Mouse (Mus musculus) neural tube, embryonic 15.5 days (tissue): Measurements from ENCODE around the gene Sucnr1. TPM values are rescaled to one million over a fixed set of nuclear protein-coding genes. Genes with fewer than 3 reads are reported as not detected.

Source experiments
- ATAC-seq: fragments of 200-750 bp; cut with Nextera tagmentation; 2 replicates; pipeline ENCODE4 v1.8.0; 2017; ENCODE audit warnings: mild to moderate bottlenecking, moderate TSS enrichment, moderate library complexity; ENCODE audit not compliant: low FRiP score
- H3K27ac ChIP-seq: fragments of 300-500 bp; sonication (generic); replicated peaks from 2 replicates; pipeline ENCODE4 v1.5.1; 2015; ENCODE audit warnings: mild to moderate bottlenecking, inconsistent platforms
- H3K27me3 ChIP-seq: fragments of 300-500 bp; sonication (generic); replicated peaks from 2 replicates; pipeline ENCODE4 v1.6.1; 2015; ENCODE audit warnings: inconsistent platforms
- H3K36me3 ChIP-seq: fragments of 300-500 bp; sonication (generic); 2 replicates; pipeline ENCODE4 v1.6.1; 2015; ENCODE audit warnings: inconsistent platforms
- H3K4me1 ChIP-seq: fragments of 300-500 bp; sonication (generic); 2 replicates; pipeline ENCODE4 v1.6.1; 2015; ENCODE audit warnings: inconsistent platforms
- H3K4me2 ChIP-seq: fragments of 300-500 bp; sonication (generic); 2 replicates; pipeline ENCODE4 v1.6.1; 2015; ENCODE audit warnings: inconsistent platforms, mild to moderate bottlenecking, moderate library complexity
- H3K4me3 ChIP-seq: fragments of 300-500 bp; sonication (generic); replicated peaks from 2 replicates; pipeline ENCODE4 v1.5.1; 2015; ENCODE audit warnings: mild to moderate bottlenecking, inconsistent platforms
- H3K9ac ChIP-seq: fragments of 300-500 bp; sonication (generic); replicated peaks from 2 replicates; pipeline ENCODE4 v1.6.1; 2015; ENCODE audit warnings: mild to moderate bottlenecking, inconsistent platforms
- H3K9me3 ChIP-seq: fragments of 300-500 bp; sonication (generic); replicated peaks from 2 replicates; pipeline ENCODE4 v1.6.1; 2016; ENCODE audit warnings: inconsistent platforms
- WGBS: fragments of 180-500 bp; shearing (Covaris S2); methylation state at CpG from one replicate; pipeline ENCODE4 v1.1.7; 2015; ENCODE audit warnings: mixed read lengths; 5-methylcytosine and 5-hydroxymethylcytosine counted together
- polyA plus RNA-seq: library from polyadenylated mRNA; unstranded; fragments of >200 nt; fragmentation: Nextera tagmentation; extraction: Ambion mirVana; gene quantifications from 2 replicates; pipeline ENCODE4 v1.2.1, GENCODE M21; 2015

Gene Sucnr1
- not detected in 2 replicates for polyA plus RNA-seq

DNA sequence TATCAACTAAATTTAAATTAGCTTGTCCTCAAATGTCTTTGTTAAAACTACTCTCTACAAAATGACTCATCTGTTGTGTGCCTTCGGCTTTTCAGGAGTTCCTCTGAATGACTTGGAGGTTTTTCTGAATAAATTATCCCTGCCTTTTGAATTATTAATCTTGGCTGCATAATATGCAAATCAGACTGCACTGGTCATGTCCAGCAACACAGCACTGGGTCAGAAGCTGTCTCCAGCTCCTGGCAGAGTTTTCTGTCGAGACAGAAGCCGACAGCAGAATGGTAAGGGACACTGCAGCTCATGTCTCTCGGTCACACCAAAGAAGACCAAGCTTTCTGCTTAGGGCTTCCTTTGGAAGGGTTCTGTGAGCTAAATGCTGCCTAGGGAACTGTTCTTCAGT is at the start of gene Sucnr1:
TSS of gene Sucnr1 (plus strand) at position 222 of the 400 bp plus-strand sequence.
- ATAC-seq, result no peak
- no peaks in the 10 kb centered on the region for H3K4me1 ChIP-seq
- H3K27ac ChIP-seq, result no peak within 1 kb of the TSS
- H3K4me3 ChIP-seq, result no peak within 1 kb of the TSS
- 41% methylated on average over 4 of the region's 4 CpGs for WGBS
- H3K9me3 ChIP-seq, result no peaks in the 10 kb centered on the region
- no peaks in the 10 kb centered on the region for H3K36me3 ChIP-seq
- H3K27me3 ChIP-seq, result no peaks in the 10 kb centered on the region
- H3K4me2 ChIP-seq, result no peak within 1 kb of the TSS
- H3K9ac ChIP-seq, result no peak within 1 kb of the TSS

DNA sequence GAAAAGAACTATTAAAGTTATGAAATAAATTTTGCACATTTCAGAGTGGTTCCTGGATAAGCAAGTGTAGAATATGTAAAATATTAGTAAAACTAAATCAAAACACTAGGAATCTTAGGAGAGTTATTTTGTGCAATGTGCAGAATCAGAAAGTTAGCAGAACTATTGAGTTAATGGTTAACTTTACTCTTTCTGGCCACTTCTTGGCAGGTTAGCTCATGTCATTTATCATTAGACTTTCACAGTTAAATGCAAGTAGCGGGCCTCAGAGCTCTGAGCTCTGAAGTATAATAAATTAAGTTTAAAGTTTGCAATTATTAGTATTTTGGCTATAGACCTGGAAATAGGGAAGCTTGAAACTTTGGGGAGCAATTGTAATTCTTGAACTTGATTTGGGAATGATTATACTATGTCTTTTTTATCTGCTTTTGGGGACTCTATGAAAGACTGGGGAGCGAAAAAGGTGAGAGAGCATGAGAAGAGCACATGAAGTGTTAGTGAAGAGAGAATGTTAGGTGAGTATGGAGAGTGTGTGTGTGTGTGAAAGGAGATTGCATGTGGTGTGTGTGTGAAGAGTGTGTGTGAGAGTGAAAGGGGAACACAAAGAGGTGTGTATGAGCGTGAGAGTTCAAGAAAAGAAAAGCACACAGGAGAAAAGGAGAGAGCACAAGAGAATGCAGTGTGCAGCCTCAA is 35.3 kb upstream of the Sucnr1 start:
- Histone ChIP-seq H3K4me3 (no peak overlapping the region), H3K4me1 (no peaks in the 10 kb centered on the region), H3K27ac (no peak overlapping the region), H3K36me3 (no peaks in the 10 kb centered on the region), H3K9ac (no peak overlapping the region), H3K27me3 (no peaks in the 10 kb centered on the region), H3K9me3 (no peaks in the 10 kb centered on the region), H3K4me2 (no peak overlapping the region)
- WGBS, result 76% methylated on average over 3 of the region's 3 CpGs
- no peak for ATAC-seq

GRCm38 (mm10) chr3:60053231-60053927 is 28.3 kb upstream of the Sucnr1 start:
- no peak overlapping the region for H3K4me3 ChIP-seq
- H3K27ac ChIP-seq, result no peak overlapping the region
- no peaks in the 10 kb centered on the region for H3K27me3 ChIP-seq
- 85% methylated on average over 3 of the region's 3 CpGs for WGBS
- H3K4me2 ChIP-seq, result no peak overlapping the region
- ATAC-seq, result no peak
- H3K36me3 ChIP-seq, result no peaks in the 10 kb centered on the region
- no peaks in the 10 kb centered on the region for H3K9me3 ChIP-seq
- no peak overlapping the region for H3K9ac ChIP-seq
- no peaks in the 10 kb centered on the region for H3K4me1 ChIP-seq

DNA sequence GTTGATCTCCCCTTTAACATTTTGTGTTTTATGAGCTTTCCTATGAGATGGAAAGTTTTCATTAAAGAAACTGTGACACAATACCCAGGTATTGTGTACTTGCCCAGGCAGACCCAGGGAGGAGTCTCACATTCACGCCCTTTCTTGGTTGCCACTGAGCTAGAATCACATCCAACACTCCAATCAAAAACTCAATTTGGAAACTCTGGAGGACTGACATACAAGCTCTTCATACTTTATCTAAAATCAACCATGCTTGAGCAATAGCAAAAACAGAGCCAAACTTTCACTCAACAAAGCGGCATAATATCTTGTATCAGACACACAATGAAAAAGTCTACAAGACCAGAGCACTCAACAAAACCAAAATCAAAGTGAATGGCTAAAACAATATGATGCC is 27.7 kb upstream of the Sucnr1 start:
- Histone ChIP-seq H3K4me2 (no peak overlapping the region), H3K9me3 (no peaks in the 10 kb centered on the region), H3K4me3 (no peak overlapping the region), H3K27me3 (no peaks in the 10 kb centered on the region), H3K4me1 (no peaks in the 10 kb centered on the region), H3K27ac (no peak overlapping the region), H3K9ac (no peak overlapping the region), H3K36me3 (no peaks in the 10 kb centered on the region)
- WGBS, result 97% methylated on average over 2 of the region's 2 CpGs
- no peak for ATAC-seq

DNA sequence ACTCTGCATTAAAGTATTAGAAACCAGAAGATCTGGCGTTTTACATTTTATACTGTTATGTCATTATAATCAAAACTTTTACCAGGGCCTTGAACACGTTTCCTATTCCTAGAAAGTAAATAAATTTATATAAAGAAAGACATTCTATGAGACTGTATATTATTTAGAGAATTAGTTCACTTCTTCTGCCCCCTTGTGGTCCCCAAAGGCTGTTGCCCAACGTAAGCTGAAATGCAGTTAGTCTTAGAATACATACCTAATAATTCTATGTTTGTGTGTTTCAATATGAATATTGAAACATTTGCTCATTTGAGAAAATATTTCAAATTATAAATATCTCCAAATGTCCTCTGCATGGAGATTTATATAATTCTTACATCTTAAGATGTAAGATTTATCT is 25.2 kb upstream of the Sucnr1 start:
- no peak overlapping the region for H3K9ac ChIP-seq
- no peak for ATAC-seq
- no peak overlapping the region for H3K4me3 ChIP-seq
- H3K9me3 ChIP-seq, result no peaks in the 10 kb centered on the region
- H3K27me3 ChIP-seq, result no peaks in the 10 kb centered on the region
- H3K4me2 ChIP-seq, result no peak overlapping the region
- H3K27ac ChIP-seq, result no peak overlapping the region
- H3K36me3 ChIP-seq, result no peaks in the 10 kb centered on the region
- no peaks in the 10 kb centered on the region for H3K4me1 ChIP-seq
- WGBS, result 33% methylated on average over 3 of the region's 3 CpGs

DNA sequence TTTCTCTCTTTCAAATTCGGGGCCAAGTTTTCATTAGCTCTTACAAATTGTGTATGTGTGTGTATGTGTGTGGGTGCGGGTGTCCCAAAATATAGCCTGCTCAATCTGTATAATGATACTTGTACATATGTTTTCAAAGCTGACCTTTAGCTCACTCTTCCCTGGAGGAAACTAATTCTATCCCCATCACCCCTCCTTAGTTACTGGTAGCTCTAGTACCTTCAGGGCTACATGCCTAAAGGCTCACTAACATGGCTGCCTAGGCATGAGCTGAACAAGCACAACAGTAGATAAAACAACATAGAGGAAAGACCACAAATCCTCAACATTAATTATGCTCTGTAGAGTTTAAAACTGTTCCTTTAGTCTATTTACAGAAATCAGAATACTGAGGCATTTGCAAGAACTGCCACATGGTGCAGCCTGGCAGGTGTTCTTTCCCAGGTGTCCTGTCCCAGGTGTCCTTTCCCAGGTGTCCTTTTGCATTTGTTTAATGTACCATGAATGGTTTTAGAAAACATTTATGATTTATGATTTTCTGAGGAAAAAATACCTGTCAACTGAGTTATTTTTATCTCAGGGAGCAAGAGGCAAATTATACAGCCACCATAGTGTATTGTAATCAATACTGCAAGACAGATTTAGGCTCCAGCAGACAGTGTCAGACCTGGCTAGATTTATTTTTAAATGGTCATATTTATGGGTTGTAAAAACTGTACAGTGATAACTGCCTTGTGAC is 24.4 kb upstream of the Sucnr1 start:
- ATAC-seq, result no peak
- no peaks in the 10 kb centered on the region for H3K27me3 ChIP-seq
- H3K4me3 ChIP-seq, result no peak overlapping the region
- H3K9me3 ChIP-seq, result no peaks in the 10 kb centered on the region
- no peak overlapping the region for H3K4me2 ChIP-seq
- no peak overlapping the region for H3K9ac ChIP-seq
- no peaks in the 10 kb centered on the region for H3K36me3 ChIP-seq
- 88% methylated on average over 2 of the region's 2 CpGs for WGBS
- H3K4me1 ChIP-seq, result no peaks in the 10 kb centered on the region
- no peak overlapping the region for H3K27ac ChIP-seq

GRCm38 (mm10) chr3:60057809-60058082 is 23.9 kb upstream of the Sucnr1 start:
- Histone ChIP-seq H3K36me3 (no peaks in the 10 kb centered on the region), H3K4me1 (no peaks in the 10 kb centered on the region), H3K4me2 (no peak overlapping the region), H3K9ac (no peak overlapping the region), H3K27me3 (no peaks in the 10 kb centered on the region), H3K9me3 (no peaks in the 10 kb centered on the region), H3K4me3 (no peak overlapping the region), H3K27ac (no peak overlapping the region)
- 72% methylated on average over 1 of the region's 1 CpGs for WGBS
- no peak for ATAC-seq

GRCm38 (mm10) chr3:60078883-60079415 is 2.7 kb upstream of the Sucnr1 start:
- 80% methylated on average over 1 of the region's 1 CpGs for WGBS
- Histone ChIP-seq H3K36me3 (no peaks in the 10 kb centered on the region), H3K27ac (no peak overlapping the region), H3K4me2 (no peak overlapping the region), H3K9ac (no peak overlapping the region), H3K4me1 (no peaks in the 10 kb centered on the region), H3K4me3 (no peak overlapping the region), H3K9me3 (no peaks in the 10 kb centered on the region), H3K27me3 (no peaks in the 10 kb centered on the region)
- no peak for ATAC-seq

GRCm38 (mm10) chr3:60080572-60080971 is 1.1 kb upstream of the Sucnr1 start:
- WGBS, result 64% methylated on average over 4 of the region's 4 CpGs
- H3K9ac ChIP-seq, result no peak overlapping the region
- no peaks in the 10 kb centered on the region for H3K9me3 ChIP-seq
- H3K36me3 ChIP-seq, result no peaks in the 10 kb centered on the region
- H3K4me3 ChIP-seq, result no peak overlapping the region
- no peaks in the 10 kb centered on the region for H3K4me1 ChIP-seq
- H3K4me2 ChIP-seq, result no peak overlapping the region
- H3K27me3 ChIP-seq, result no peaks in the 10 kb centered on the region
- no peak for ATAC-seq
- H3K27ac ChIP-seq, result no peak overlapping the region

GRCm38 (mm10) chr3:60082746-60083145 is 1.1 kb downstream of the Sucnr1 start:
- no peak overlapping the region for H3K4me2 ChIP-seq
- no peak for ATAC-seq
- no peaks in the 10 kb centered on the region for H3K4me1 ChIP-seq
- H3K27me3 ChIP-seq, result no peaks in the 10 kb centered on the region
- H3K9ac ChIP-seq, result no peak overlapping the region
- H3K9me3 ChIP-seq, result no peaks in the 10 kb centered on the region
- 92% methylated on average over 3 of the region's 3 CpGs for WGBS
- H3K36me3 ChIP-seq, result no peaks in the 10 kb centered on the region
- no peak overlapping the region for H3K4me3 ChIP-seq
- H3K27ac ChIP-seq, result no peak overlapping the region

GRCm38 (mm10) chr3:60085729-60086128 is 4.1 kb downstream of the Sucnr1 start:
- Histone ChIP-seq H3K4me1 (no peaks in the 10 kb centered on the region), H3K9ac (no peak overlapping the region), H3K4me2 (no peak overlapping the region), H3K4me3 (no peak overlapping the region), H3K27ac (no peak overlapping the region), H3K36me3 (no peaks in the 10 kb centered on the region), H3K9me3 (no peaks in the 10 kb centered on the region), H3K27me3 (no peaks in the 10 kb centered on the region)
- 99% methylated on average over 2 of the region's 2 CpGs for WGBS
- ATAC-seq, result no peak

- Histone ChIP-seq H3K27ac (no peak overlapping the region), H3K9ac (no peak overlapping the region), H3K9me3 (no peaks in the 10 kb centered on the region), H3K4me1 (no peaks in the 10 kb centered on the region), H3K4me2 (no peak overlapping the region), H3K36me3 (no peaks in the 10 kb centered on the region), H3K4me3 (no peak overlapping the region), H3K27me3 (no peaks in the 10 kb centered on the region)
- ATAC-seq, result no peak
- 88% methylated on average over 8 of the region's 8 CpGs for WGBS
Observed at GRCm38 (mm10) chr3:60091321-60091720, 9.7 kb downstream of the Sucnr1 start.
